Mouse (Mus musculus): ENCODE data around the gene Irs2.

GRCm38 (mm10) chr8:11038367-11038766 is 30.1 kb upstream of the Irs2 start:
- TF ChIP-seq POLR2A (IDR thresholded peaks at IDR 0.05; ENCODE audit: low read depth, low read length), result no peak
- no peak for TF ChIP-seq CTCF (IDR thresholded peaks at IDR 0.05; ENCODE audit: borderline replicate concordance, insufficient read depth, low read length)

Data from embryonic fibroblast, embryonic 13.5 days (primary cell).